Mouse (Mus musculus) cerebellum, adult 2 months (tissue): ENCODE data around the gene Fam20c.

Experiments
- CTCF ChIP-seq: fragments of 200-500 bp; IDR thresholded peaks from 2 replicates; pipeline ENCODE4 v1.5.1; 2011; ENCODE audit warnings: low read depth, mild to moderate bottlenecking, control low read depth, low read length, moderate library complexity, borderline replicate concordance; ENCODE audit not compliant: insufficient read depth
- POLR2A ChIP-seq: fragments of 200-500 bp; IDR thresholded peaks from 2 replicates; pipeline ENCODE4 v1.6.1; 2011; ENCODE audit warnings: low read length, control low read depth, borderline replicate concordance; ENCODE audit not compliant: insufficient read depth

DNA sequence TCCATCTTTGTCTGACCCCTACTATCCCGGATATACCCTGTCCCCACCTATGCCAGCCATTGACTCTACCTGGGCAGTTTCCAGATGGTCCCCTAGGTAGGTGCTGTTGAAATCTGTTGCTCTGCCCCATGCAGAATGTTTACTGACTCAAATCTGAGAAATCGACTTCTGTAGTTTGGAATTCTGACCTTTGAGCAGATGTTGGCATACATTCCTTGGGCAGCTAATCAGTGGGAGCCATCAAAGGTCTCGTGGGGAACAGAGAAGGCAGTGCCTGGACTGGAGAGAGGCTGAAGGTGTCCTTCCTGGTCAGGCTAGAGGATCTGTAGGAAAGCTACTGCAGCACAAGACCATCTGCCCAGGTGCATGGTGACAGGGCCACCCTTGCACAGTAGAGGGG, 70.8 kb downstream of the Fam20c start:
- TF ChIP-seq POLR2A (no peak), CTCF (no peak)
